Mouse (Mus musculus) forebrain, embryonic 11.5 days (tissue): ENCODE data around the gene Drd2. TPM values are rescaled to one million over a fixed set of nuclear protein-coding genes. Genes with fewer than 3 reads are reported as not detected.

Experiments
- ATAC-seq: fragments of 200-750 bp; cut with Nextera tagmentation; replicated peaks from 2 replicates; pipeline ENCODE4 v1.8.0; 2017; ENCODE audit warnings: moderate TSS enrichment; ENCODE audit not compliant: low FRiP score
- DNase-seq: peaks from one replicate; pipeline ENCODE4 v3.0.0-alpha.2; 2017; ENCODE audit warnings: low spot score
- H3K27ac ChIP-seq: fragments of 300-500 bp; sonication (generic); 2 replicates; pipeline ENCODE4 v1.5.1; 2014; ENCODE audit warnings: low read depth, low read length
- H3K27me3 ChIP-seq: fragments of 300-500 bp; sonication (generic); 2 replicates; pipeline ENCODE4 v1.6.1; 2014; ENCODE audit warnings: mild to moderate bottlenecking, low read length, mixed read lengths; ENCODE audit not compliant: control insufficient read depth, insufficient read depth
- H3K36me3 ChIP-seq: fragments of 300-500 bp; sonication (generic); 2 replicates; pipeline ENCODE4 v1.6.1; 2014; ENCODE audit warnings: mild to moderate bottlenecking, low read length, moderate library complexity, mixed read lengths; ENCODE audit not compliant: control insufficient read depth, insufficient read depth
- H3K4me1 ChIP-seq: fragments of 300-500 bp; sonication (generic); replicated peaks from 2 replicates; pipeline ENCODE4 v1.6.1; 2014; ENCODE audit warnings: low read length, mixed read lengths; ENCODE audit not compliant: control insufficient read depth, insufficient read depth
- H3K4me2 ChIP-seq: fragments of 300-500 bp; sonication (generic); 2 replicates; pipeline ENCODE4 v1.6.1; 2014; ENCODE audit warnings: low read depth, mild to moderate bottlenecking, low read length, moderate library complexity, mixed read lengths; ENCODE audit not compliant: severe bottlenecking
- H3K4me3 ChIP-seq: fragments of 300-500 bp; sonication (generic); 2 replicates; pipeline ENCODE4 v1.5.1; 2014; ENCODE audit warnings: low read depth, low read length
- H3K9ac ChIP-seq: fragments of 300-500 bp; sonication (generic); 2 replicates; pipeline ENCODE4 v1.6.1; 2014; ENCODE audit warnings: low read length
- H3K9me3 ChIP-seq: fragments of 300-500 bp; sonication (generic); 2 replicates; pipeline ENCODE4 v1.6.1; 2016; ENCODE audit warnings: low read length, mixed read lengths; ENCODE audit not compliant: control insufficient read depth
- WGBS: fragments of 180-500 bp; shearing (Covaris S2); extraction: QIAGEN DNeasy Blood & Tissue Kit; methylation state at CpG from one replicate; pipeline ENCODE4 v1.1.7; 2014; 5-methylcytosine and 5-hydroxymethylcytosine counted together
- polyA plus RNA-seq: library from polyadenylated mRNA; unstranded; fragments of >200 nt; fragmentation: Nextera tagmentation; extraction: Ambion mirVana; gene quantifications from 2 replicates; pipeline ENCODE4 v1.2.1, GENCODE M21; 2014

The Drd2 gene
- polyA plus RNA-seq, 1 experiment from 2014 or later, result 0.24 TPM

DNA sequence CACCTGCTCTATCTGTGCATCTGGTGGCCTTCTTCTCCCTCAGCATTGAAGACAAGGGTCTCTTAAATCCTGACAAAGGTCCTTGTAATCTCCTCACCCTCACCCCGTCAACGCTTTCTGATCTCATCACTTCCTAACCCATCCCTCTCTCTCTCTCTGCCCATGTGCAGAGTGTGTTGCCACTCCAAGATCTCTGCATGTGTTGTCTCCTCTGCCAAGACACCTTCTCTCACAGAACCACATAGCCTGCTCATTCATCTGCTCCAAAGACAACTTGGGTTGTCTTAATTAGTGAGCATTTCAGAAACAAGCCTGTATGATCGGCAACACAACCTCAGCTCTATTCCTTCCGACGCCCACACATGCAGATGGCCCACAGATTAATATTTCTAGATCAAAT is 83.4 kb downstream of the Drd2 start:
- Histone ChIP-seq H3K4me3 (no peak overlapping the region), H3K4me2 (no peak overlapping the region), H3K36me3 (no peaks in the 10 kb centered on the region), H3K9ac (no peak overlapping the region), H3K27ac (no peak overlapping the region), H3K27me3 (no peaks in the 10 kb centered on the region), H3K9me3 (no peaks in the 10 kb centered on the region), H3K4me1 (no peaks in the 10 kb centered on the region)
- DNase-seq (no peak), ATAC-seq (no peak)
- WGBS, result 90% methylated on average over 5 of the region's 5 CpGs

DNA sequence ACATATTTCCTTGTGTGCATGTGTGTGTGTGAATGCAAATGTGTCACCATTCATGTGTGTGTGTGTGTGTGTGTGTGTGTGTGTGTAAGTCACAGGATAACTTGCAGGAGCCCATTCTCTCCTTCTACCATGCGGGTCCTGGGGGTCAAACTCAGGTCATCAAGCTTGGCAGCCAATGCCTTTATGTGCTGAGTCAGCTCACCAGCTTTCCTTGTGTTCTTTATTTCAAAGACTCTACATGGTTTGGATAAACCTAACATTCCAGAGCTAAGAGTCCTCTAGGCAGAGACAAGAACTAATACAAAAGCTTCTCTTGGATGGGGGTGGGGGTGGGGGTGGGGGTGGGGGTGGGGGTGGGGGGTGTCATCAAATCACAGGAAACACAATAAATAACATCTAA is 85.2 kb downstream of the Drd2 start:
- Histone ChIP-seq H3K4me2 (no peak overlapping the region), H3K27me3 (no peaks in the 10 kb centered on the region), H3K9me3 (no peaks in the 10 kb centered on the region), H3K4me1 (no peaks in the 10 kb centered on the region), H3K27ac (no peak overlapping the region), H3K4me3 (no peak overlapping the region), H3K9ac (no peak overlapping the region), H3K36me3 (no peaks in the 10 kb centered on the region)
- WGBS, result 50% methylated on average over 1 of the region's 1 CpGs
- DNase-seq (no peak), ATAC-seq (no peak)

DNA sequence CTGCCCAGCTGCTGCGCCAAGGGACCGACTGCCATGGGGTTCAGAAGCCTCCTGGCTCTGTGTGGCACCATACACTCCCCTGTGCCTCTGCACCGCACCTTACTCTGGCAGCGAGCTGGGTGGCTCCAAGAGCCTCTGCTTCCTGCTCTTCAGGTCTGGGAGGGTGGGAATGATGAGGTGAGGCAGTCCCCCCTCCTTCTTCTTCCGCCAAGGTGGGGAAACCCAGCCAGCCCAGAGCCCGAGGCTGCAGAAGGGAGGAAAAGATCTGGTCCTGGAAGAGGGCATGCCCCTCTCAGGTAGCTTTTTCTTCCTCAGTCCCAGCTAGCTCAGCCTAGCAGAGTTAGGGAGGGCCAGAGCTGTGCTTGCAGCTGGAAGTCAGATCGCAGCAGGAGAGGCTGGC is 86.5 kb downstream of the Drd2 start, which contains the start of gene Ankk1:
TSS of gene Ankk1 (minus strand) at position 101 of the 400 bp plus-strand sequence.
- Histone ChIP-seq H3K27me3 (no peaks in the 10 kb centered on the region), H3K9ac (no peak within 1 kb of the TSS), H3K4me1 (no peaks in the 10 kb centered on the region), H3K4me2 (no peak within 1 kb of the TSS), H3K4me3 (no peak within 1 kb of the TSS), H3K27ac (no peak within 1 kb of the TSS), H3K36me3 (no peaks in the 10 kb centered on the region), H3K9me3 (no peaks in the 10 kb centered on the region)
- ATAC-seq (no peak), DNase-seq (no peak)
- WGBS, result 88% methylated on average over 7 of the region's 7 CpGs

DNA sequence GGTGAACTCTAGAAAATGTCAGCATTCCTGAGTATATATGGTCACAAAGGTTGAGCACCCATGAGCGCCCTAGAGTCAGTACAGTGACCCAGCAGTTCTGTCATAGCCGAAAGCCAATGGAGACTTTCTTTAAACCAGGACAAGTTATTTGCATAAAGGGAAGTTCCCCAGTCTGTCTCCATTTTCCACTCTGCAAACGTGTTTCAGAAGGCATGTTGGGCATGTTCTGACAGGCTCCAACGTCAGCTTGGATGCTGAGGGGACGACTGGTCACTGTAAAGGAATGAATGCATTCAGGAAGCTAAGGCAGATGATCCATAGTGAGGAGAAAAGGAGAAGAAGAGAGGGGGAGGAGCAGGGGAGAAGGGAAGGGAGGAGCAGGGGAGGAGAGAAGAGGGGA is 87.1 kb downstream of the Drd2 start:
- 79% methylated on average over 5 of the region's 5 CpGs for WGBS
- Histone ChIP-seq H3K4me3 (no peak overlapping the region), H3K4me1 (no peaks in the 10 kb centered on the region), H3K27ac (no peak overlapping the region), H3K9me3 (no peaks in the 10 kb centered on the region), H3K9ac (no peak overlapping the region), H3K4me2 (no peak overlapping the region), H3K36me3 (no peaks in the 10 kb centered on the region), H3K27me3 (no peaks in the 10 kb centered on the region)
- DNase-seq, result no peak
- no peak for ATAC-seq

DNA sequence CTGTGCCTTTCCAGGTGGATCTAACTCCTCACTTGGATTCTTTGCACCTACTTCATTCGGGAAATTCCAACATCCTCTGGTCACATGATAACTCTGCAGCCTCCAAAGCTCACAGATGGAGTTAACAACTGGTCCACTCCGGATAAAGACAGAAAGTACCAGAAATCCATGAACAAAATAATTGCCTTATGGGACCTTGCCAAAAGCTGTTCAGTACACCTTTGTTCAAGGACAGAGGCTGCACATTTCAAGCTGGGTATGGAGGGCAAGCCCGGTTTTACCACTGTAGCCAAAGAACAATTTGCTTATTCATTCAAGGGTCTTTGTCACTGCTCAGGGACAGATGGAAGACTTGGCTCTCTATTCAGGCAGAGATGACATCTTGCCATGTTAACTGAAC is 102.2 kb downstream of the Drd2 start:
- DNase-seq (no peak), ATAC-seq (no peak)
- Histone ChIP-seq H3K27me3 (no peaks in the 10 kb centered on the region), H3K4me1 (no peaks in the 10 kb centered on the region), H3K9ac (no peak overlapping the region), H3K4me2 (no peak overlapping the region), H3K36me3 (no peaks in the 10 kb centered on the region), H3K9me3 (no peaks in the 10 kb centered on the region), H3K27ac (no peak overlapping the region), H3K4me3 (no peak overlapping the region)
- 80% methylated on average over 3 of the region's 3 CpGs for WGBS

DNA sequence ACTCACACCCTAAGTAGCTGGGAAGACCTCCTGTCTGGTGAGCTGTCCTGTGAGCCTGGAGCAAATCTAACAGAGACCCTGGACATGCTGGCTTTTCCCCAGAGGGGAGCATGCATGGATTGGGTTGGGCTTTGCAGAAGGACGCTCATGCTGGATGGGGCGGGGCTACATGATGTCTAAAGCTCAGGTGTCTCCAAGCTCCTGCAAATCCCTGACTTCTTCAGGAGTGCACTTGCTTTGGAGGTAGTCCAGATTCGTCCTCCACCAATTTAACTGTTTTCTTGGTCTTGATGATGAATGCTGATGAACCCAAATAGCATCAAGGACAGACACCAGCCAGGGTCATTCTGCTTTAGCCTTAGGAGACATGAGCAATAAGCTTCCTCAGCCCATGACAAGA is 110.1 kb downstream of the Drd2 start:
- Histone ChIP-seq H3K4me2 (no peak overlapping the region), H3K36me3 (no peaks in the 10 kb centered on the region), H3K4me3 (no peak overlapping the region), H3K4me1 (no peaks in the 10 kb centered on the region), H3K27me3 (no peaks in the 10 kb centered on the region), H3K9ac (no peak overlapping the region), H3K9me3 (no peaks in the 10 kb centered on the region), H3K27ac (no peak overlapping the region)
- DNase-seq (no peak), ATAC-seq (no peak)
- 79% methylated on average over 3 of the region's 3 CpGs for WGBS

DNA sequence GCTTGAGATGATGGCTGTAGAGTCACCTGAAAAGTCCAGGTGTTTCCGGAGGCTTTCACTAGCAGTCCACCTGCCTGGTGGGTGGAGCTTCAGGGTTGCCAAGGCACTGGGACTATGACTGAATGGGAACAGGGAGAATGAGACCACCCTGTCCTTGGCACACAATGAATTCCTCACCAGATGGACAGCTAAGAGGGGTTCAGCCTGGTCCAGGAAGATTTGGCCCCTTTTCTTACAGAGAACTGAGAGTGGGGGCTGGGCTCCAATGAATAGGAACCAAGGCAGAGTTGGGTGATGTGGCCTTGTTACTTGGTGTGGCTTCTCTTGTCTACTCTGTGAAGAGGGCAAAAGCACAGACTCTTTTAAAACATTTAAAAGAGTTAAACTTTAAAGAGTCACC is 112.0 kb downstream of the Drd2 start:
- H3K27ac ChIP-seq, result no peak overlapping the region
- H3K27me3 ChIP-seq, result no peaks in the 10 kb centered on the region
- ATAC-seq (no peak), DNase-seq (no peak)
- 100% methylated on average over 1 of the region's 1 CpGs for WGBS
- H3K9ac ChIP-seq, result no peak overlapping the region
- no peaks in the 10 kb centered on the region for H3K4me1 ChIP-seq
- no peaks in the 10 kb centered on the region for H3K36me3 ChIP-seq
- H3K9me3 ChIP-seq, result no peaks in the 10 kb centered on the region
- H3K4me3 ChIP-seq, result no peak overlapping the region
- H3K4me2 ChIP-seq, result no peak overlapping the region

DNA sequence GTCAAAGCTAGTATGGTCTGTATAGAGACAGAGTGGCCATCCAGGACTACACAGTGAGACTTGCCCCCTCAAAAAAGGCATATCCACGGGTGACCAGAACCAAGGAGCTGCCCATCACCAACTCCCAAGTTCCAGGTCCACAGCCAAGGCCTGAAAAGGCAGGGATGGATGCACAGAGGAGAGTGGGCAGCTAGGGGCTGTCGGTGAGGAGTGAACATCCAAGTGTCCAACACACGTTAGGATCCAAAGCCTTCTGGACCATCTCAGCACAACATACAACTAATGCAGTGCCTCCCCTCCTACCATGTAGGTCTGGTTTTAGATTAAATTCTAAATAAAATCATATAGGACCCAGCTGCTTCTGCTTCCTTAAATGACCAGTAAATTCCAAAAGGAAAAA is 115.7 kb downstream of the Drd2 start:
- no peak for DNase-seq
- no peak for ATAC-seq
- H3K9ac ChIP-seq, result no peak overlapping the region

More for the DNA sequence above, 115.7 kb downstream of the Drd2 start:
- Histone ChIP-seq H3K27me3 (no peaks in the 10 kb centered on the region), H3K36me3 (no peaks in the 10 kb centered on the region), H3K4me1 (no peaks in the 10 kb centered on the region), H3K4me2 (no peak overlapping the region), H3K4me3 (no peak overlapping the region), H3K27ac (no peak overlapping the region), H3K9me3 (no peaks in the 10 kb centered on the region)
- WGBS, result 85% methylated on average over 3 of the region's 3 CpGs
